Mouse (Mus musculus) MN1 (cell line): ENCODE results near the gene Lrrtm3.

Experiments
- DNase-seq: peaks from one replicate; pipeline ENCODE4 v3.0.0-alpha.2; 2016; ENCODE audit warnings: low spot score

The Lrrtm3 gene

GRCm38 (mm10) chr10:63886449-63887088 lies 203.5 kb downstream of the Lrrtm3 start:
- DNase-seq: no peak

- DNase-seq: no peak
These were observed 209.6 kb downstream of the Lrrtm3 start for GRCm38 (mm10) chr10:63880462-63880903.
